Mouse (Mus musculus): Measurements from ENCODE around the gene Gm42688. TPM values are rescaled to one million over a fixed set of nuclear protein-coding genes. Genes with fewer than 3 reads are reported as not detected.

The Gm42688 gene
- total RNA-seq, 4 experiments from 2014 or later = 5.8 to 8.1 (median 6.4) TPM

GRCm38 (mm10) chr6:83084477-83084876 lies 16.9 kb upstream of the Gm42688 start:
- DNase-seq (ENCODE audit: low spot score in 2 of 2) = no peak

- DNase-seq (ENCODE audit: low spot score in 2 of 2) = no peak
These were observed 15.0 kb upstream of the Gm42688 start, which contains the start of gene Lbx2 for GRCm38 (mm10) chr6:83086121-83087035. TSS of gene Lbx2 (plus strand) at chr6:83086367.

GRCm38 (mm10) chr6:83087205-83087925 lies 14.1 kb upstream of the Gm42688 start:
- no peak for DNase-seq (ENCODE audit: low spot score in 2 of 2)

- no peak for DNase-seq (ENCODE audit: low spot score in 2 of 2)
These were observed 13.5 kb upstream of the Gm42688 start for GRCm38 (mm10) chr6:83087926-83088260.

GRCm38 (mm10) chr6:83092416-83093127 lies 8.8 kb upstream of the Gm42688 start:
- no peak for DNase-seq (ENCODE audit: low spot score in 2 of 2)

- no peak for DNase-seq (ENCODE audit: low spot score in 2 of 2)
These were observed 5.4 kb upstream of the Gm42688 start for GRCm38 (mm10) chr6:83095968-83096367.

GRCm38 (mm10) chr6:83098411-83098810 lies 3.0 kb upstream of the Gm42688 start:
- DNase-seq (ENCODE audit: low spot score in 2 of 2) = no peak

GRCm38 (mm10) chr6:83101688-83102556 lies 505 bp downstream of the Gm42688 start:
- DNase-seq (ENCODE audit: low spot score in 2 of 2) = peak in 1 of 2 experiments; percentile 48

GRCm38 (mm10) chr6:83103130-83103650 lies 1.8 kb downstream of the Gm42688 start:
- peak in 1 of 2 experiments; percentile 28 for DNase-seq (ENCODE audit: low spot score in 2 of 2)

GRCm38 (mm10) chr6:83104158-83104557 lies 2.7 kb downstream of the Gm42688 start:
- peak in 1 of 2 experiments; percentile 50 for DNase-seq (ENCODE audit: low spot score in 2 of 2)

GRCm38 (mm10) chr6:83107566-83108400 lies 6.4 kb downstream of the Gm42688 start:
- peak in 1 of 2 experiments; percentile 54 for DNase-seq (ENCODE audit: low spot score in 2 of 2)

- peak; percentile 71 to 81 for DNase-seq (ENCODE audit: low spot score in 2 of 2)
These were observed 7.6 kb downstream of the Gm42688 start, which contains the start of gene Mrpl53 for GRCm38 (mm10) chr6:83108762-83109668. TSS of gene Mrpl53 (plus strand) at chr6:83109040.

- DNase-seq (ENCODE audit: low spot score in 2 of 2) = no peak
These were observed 10.2 kb downstream of the Gm42688 start for GRCm38 (mm10) chr6:83111510-83112136.

GRCm38 (mm10) chr6:83115011-83115671 lies 13.7 kb downstream of the Gm42688 start, which contains the start of gene Mogs:
TSS of gene Mogs (plus strand) at chr6:83115496.
- DNase-seq (ENCODE audit: low spot score in 2 of 2) = peak; percentile 82 to 88

GRCm38 (mm10) chr6:83115682-83116372 lies 14.4 kb downstream of the Gm42688 start:
- peak in 1 of 2 experiments; percentile 29 for DNase-seq (ENCODE audit: low spot score in 2 of 2)

- DNase-seq (ENCODE audit: low spot score in 2 of 2) = no peak
These were observed 15.2 kb downstream of the Gm42688 start for GRCm38 (mm10) chr6:83116373-83117164.

Data from left cerebral cortex, adult 8-10 months (tissue).